Mouse (Mus musculus) neural tube, embryonic 12.5 days (tissue): ENCODE data around the gene Dclk1. TPM values are rescaled to one million over a fixed set of nuclear protein-coding genes. Genes with fewer than 3 reads are reported as not detected.
A peak's percentile ranks its signal among the peaks of the same experiment; 100 is the strongest.

ENCODE experiments used
- ATAC-seq: fragments of 200-750 bp; cut with Nextera tagmentation; 2 replicates; pipeline ENCODE4 v1.8.0; 2017; ENCODE audit warnings: low read depth, mild to moderate bottlenecking, moderate TSS enrichment, moderate library complexity; ENCODE audit not compliant: low FRiP score
- H3K27ac ChIP-seq: fragments of 300-500 bp; sonication (generic); 2 replicates; pipeline ENCODE4 v1.5.1; 2016
- H3K27me3 ChIP-seq: fragments of 300-500 bp; sonication (generic); replicated peaks from 2 replicates; pipeline ENCODE4 v1.6.1; 2016; ENCODE audit warnings: mild to moderate bottlenecking
- H3K36me3 ChIP-seq: fragments of 300-500 bp; sonication (generic); 2 replicates; pipeline ENCODE4 v1.6.1; 2016; ENCODE audit warnings: mild to moderate bottlenecking
- H3K4me1 ChIP-seq: fragments of 300-500 bp; sonication (generic); 2 replicates; pipeline ENCODE4 v1.6.1; 2016
- H3K4me2 ChIP-seq: fragments of 300-500 bp; sonication (generic); replicated peaks from 2 replicates; pipeline ENCODE4 v1.6.1; 2016; ENCODE audit warnings: mild to moderate bottlenecking
- H3K4me3 ChIP-seq: fragments of 300-500 bp; sonication (generic); 2 replicates; pipeline ENCODE4 v1.5.1; 2016
- H3K9ac ChIP-seq: fragments of 300-500 bp; sonication (generic); 2 replicates; pipeline ENCODE4 v1.6.1; 2016; ENCODE audit warnings: mild to moderate bottlenecking
- H3K9me3 ChIP-seq: fragments of 300-500 bp; sonication (generic); 2 replicates; pipeline ENCODE4 v1.6.1; 2016; ENCODE audit warnings: mild to moderate bottlenecking
- WGBS: fragments of 180-500 bp; shearing (Covaris S2); methylation state at CpG from one replicate; pipeline ENCODE4 v1.1.7; 2016; 5-methylcytosine and 5-hydroxymethylcytosine counted together
- polyA plus RNA-seq: library from polyadenylated mRNA; unstranded; fragments of >200 nt; fragmentation: Nextera tagmentation; extraction: Ambion mirVana; gene quantifications from 2 replicates; pipeline ENCODE4 v1.2.1, GENCODE M21; 2016

Gene Dclk1
- polyA plus RNA-seq, 1 experiment from 2014 or later: 171 TPM

- Histone ChIP-seq H3K4me1 (peaks cover 7% of the 10 kb centered on the region; the same call in 1 of the 2 replicates), H3K4me3 (no peak overlapping the region), H3K9ac (no peak overlapping the region), H3K27me3 (no peaks in the 10 kb centered on the region), H3K36me3 (no peaks in the 10 kb centered on the region), H3K4me2 (no peak overlapping the region), H3K9me3 (peaks cover 9% of the 10 kb centered on the region; the same call in 1 of the 2 replicates), H3K27ac (no peak overlapping the region)
- WGBS: 78% methylated on average over 3 of the region's 3 CpGs
- no peak for ATAC-seq
Measured at GRCm38 (mm10) chr3:55223862-55224261, 18.3 kb upstream of the Dclk1 start.

GRCm38 (mm10) chr3:55226501-55227213, 15.5 kb upstream of the Dclk1 start:
- Histone ChIP-seq H3K36me3 (no peaks in the 10 kb centered on the region), H3K27me3 (no peaks in the 10 kb centered on the region), H3K9me3 (peaks cover 4% of the 10 kb centered on the region; the same call in 1 of the 2 replicates), H3K9ac (no peak overlapping the region), H3K4me1 (peaks cover 7% of the 10 kb centered on the region; the same call in 1 of the 2 replicates), H3K4me2 (peak overlapping the region; percentile 17; the same call in 1 of the 2 replicates), H3K27ac (no peak overlapping the region), H3K4me3 (no peak overlapping the region)
- no peak for ATAC-seq
- WGBS: 33% methylated on average over 18 of the region's 18 CpGs

- no peak overlapping the region for H3K27ac ChIP-seq
- H3K27me3 ChIP-seq: no peaks in the 10 kb centered on the region
- ATAC-seq: no peak
- no peak overlapping the region for H3K9ac ChIP-seq
- no peaks in the 10 kb centered on the region for H3K36me3 ChIP-seq
- no peak overlapping the region for H3K4me2 ChIP-seq
- H3K4me1 ChIP-seq: peaks cover 7% of the 10 kb centered on the region; the same call in 1 of the 2 replicates
- peaks cover 4% of the 10 kb centered on the region; the same call in 1 of the 2 replicates for H3K9me3 ChIP-seq
- WGBS: 45% methylated on average over 4 of the region's 4 CpGs
- H3K4me3 ChIP-seq: no peak overlapping the region
Measured at GRCm38 (mm10) chr3:55227214-55227581, 15.0 kb upstream of the Dclk1 start.

- Histone ChIP-seq H3K4me1 (peaks cover 15% of the 10 kb centered on the region; the same call in 1 of the 2 replicates), H3K4me2 (peak overlapping the region; percentile 59), H3K9ac (peak overlapping the region; percentile 91), H3K27me3 (no peaks in the 10 kb centered on the region), H3K27ac (peak overlapping the region; percentile 91), H3K36me3 (peaks cover 8% of the 10 kb centered on the region; the same call in 1 of the 2 replicates), H3K9me3 (no peaks in the 10 kb centered on the region), H3K4me3 (peak overlapping the region; percentile 71)
- WGBS: under 1% methylated on average over 44 of the region's 45 CpGs
- peak; percentile 97 for ATAC-seq
Measured at GRCm38 (mm10) chr3:55242422-55243055, 375 bp downstream of the Dclk1 start.

GRCm38 (mm10) chr3:55243056-55243471, 900 bp downstream of the Dclk1 start:
- Histone ChIP-seq H3K27me3 (no peaks in the 10 kb centered on the region), H3K4me2 (peak overlapping the region; percentile 59), H3K9ac (peak overlapping the region; percentile 91), H3K36me3 (peaks cover 13% of the 10 kb centered on the region), H3K27ac (peak overlapping the region; percentile 91; the same call in 1 of the 2 replicates), H3K4me1 (peaks cover 15% of the 10 kb centered on the region; the same call in 1 of the 2 replicates), H3K4me3 (peak overlapping the region; percentile 71), H3K9me3 (no peaks in the 10 kb centered on the region)
- ATAC-seq: peak; percentile 72
- WGBS: 0% methylated on average over 8 of the region's 8 CpGs

- no peak for ATAC-seq
- 75% methylated on average over 6 of the region's 6 CpGs for WGBS
- Histone ChIP-seq H3K9ac (peak overlapping the region; percentile 91), H3K4me1 (peaks cover 20% of the 10 kb centered on the region), H3K27me3 (no peaks in the 10 kb centered on the region), H3K4me3 (peak overlapping the region; percentile 71), H3K27ac (no peak overlapping the region), H3K36me3 (peaks cover 19% of the 10 kb centered on the region), H3K9me3 (no peaks in the 10 kb centered on the region), H3K4me2 (peak overlapping the region; percentile 59)
Measured at GRCm38 (mm10) chr3:55244087-55244486, 1.9 kb downstream of the Dclk1 start.

GRCm38 (mm10) chr3:55246618-55247272, 4.6 kb downstream of the Dclk1 start:
- Histone ChIP-seq H3K9me3 (no peaks in the 10 kb centered on the region), H3K4me3 (no peak overlapping the region), H3K27me3 (no peaks in the 10 kb centered on the region), H3K4me2 (no peak overlapping the region), H3K36me3 (peaks cover 19% of the 10 kb centered on the region), H3K4me1 (peaks cover 28% of the 10 kb centered on the region), H3K27ac (no peak overlapping the region), H3K9ac (no peak overlapping the region)
- WGBS: 87% methylated on average over 12 of the region's 12 CpGs
- no peak for ATAC-seq

- Histone ChIP-seq H3K9ac (no peak overlapping the region), H3K27ac (no peak overlapping the region), H3K9me3 (no peaks in the 10 kb centered on the region), H3K4me1 (peaks cover 28% of the 10 kb centered on the region), H3K36me3 (peaks cover 28% of the 10 kb centered on the region), H3K27me3 (no peaks in the 10 kb centered on the region), H3K4me2 (no peak overlapping the region), H3K4me3 (no peak overlapping the region)
- ATAC-seq: no peak
- 85% methylated on average over 3 of the region's 3 CpGs for WGBS
Measured at GRCm38 (mm10) chr3:55248048-55248447, 5.9 kb downstream of the Dclk1 start.

- H3K36me3 ChIP-seq: peaks cover 31% of the 10 kb centered on the region
- H3K4me1 ChIP-seq: peaks cover 25% of the 10 kb centered on the region
- no peaks in the 10 kb centered on the region for H3K27me3 ChIP-seq
- H3K4me3 ChIP-seq: no peak overlapping the region
- H3K9me3 ChIP-seq: no peaks in the 10 kb centered on the region
- WGBS: 80% methylated on average over 6 of the region's 6 CpGs
- no peak overlapping the region for H3K9ac ChIP-seq
- no peak overlapping the region for H3K4me2 ChIP-seq
- ATAC-seq: no peak
- H3K27ac ChIP-seq: no peak overlapping the region
Measured at GRCm38 (mm10) chr3:55248508-55248907, 6.3 kb downstream of the Dclk1 start.

GRCm38 (mm10) chr3:55250631-55251030, 8.5 kb downstream of the Dclk1 start:
- Histone ChIP-seq H3K4me2 (no peak overlapping the region), H3K4me1 (peaks cover 13% of the 10 kb centered on the region; the same call in 1 of the 2 replicates), H3K27me3 (no peaks in the 10 kb centered on the region), H3K4me3 (no peak overlapping the region), H3K27ac (no peak overlapping the region), H3K36me3 (peaks cover 38% of the 10 kb centered on the region), H3K9me3 (no peaks in the 10 kb centered on the region), H3K9ac (no peak overlapping the region)
- ATAC-seq: no peak
- WGBS: 87% methylated on average over 2 of the region's 2 CpGs

GRCm38 (mm10) chr3:55260139-55260538, 18.0 kb downstream of the Dclk1 start:
- no peaks in the 10 kb centered on the region for H3K27me3 ChIP-seq
- no peak overlapping the region for H3K9ac ChIP-seq
- peaks cover 7% of the 10 kb centered on the region for H3K36me3 ChIP-seq
- H3K4me2 ChIP-seq: no peak overlapping the region
- no peaks in the 10 kb centered on the region for H3K4me1 ChIP-seq
- H3K4me3 ChIP-seq: no peak overlapping the region
- no peak for ATAC-seq
- no peaks in the 10 kb centered on the region for H3K9me3 ChIP-seq
- WGBS: 90% methylated on average over 7 of the region's 7 CpGs
- H3K27ac ChIP-seq: no peak overlapping the region

- H3K27ac ChIP-seq: no peak overlapping the region
- no peaks in the 10 kb centered on the region; the same call in 1 of the 2 replicates for H3K36me3 ChIP-seq
- H3K9me3 ChIP-seq: no peaks in the 10 kb centered on the region
- no peak overlapping the region for H3K9ac ChIP-seq
- no peak overlapping the region for H3K4me3 ChIP-seq
- H3K4me2 ChIP-seq: no peak overlapping the region
- no peak for ATAC-seq
- H3K4me1 ChIP-seq: peaks cover 9% of the 10 kb centered on the region; the same call in 1 of the 2 replicates
- 92% methylated on average over 5 of the region's 5 CpGs for WGBS
- no peaks in the 10 kb centered on the region for H3K27me3 ChIP-seq
Measured at GRCm38 (mm10) chr3:55266091-55266490, 23.9 kb downstream of the Dclk1 start.
